Mouse (Mus musculus) E14TG2a.4 (cell line): Measurements from ENCODE around the gene Phf24.
"Not testable (repeated sequence)": the region's sequence is repeated elsewhere in the genome, so short reads cannot be mapped to it uniquely, and the experiment has no call there.

Experiments
- CTCF ChIP-seq: conservative IDR thresholded peaks from 2 replicates; pipeline ENCODE4 v1.5.1; 2014; ENCODE audit warnings: low read length
- NANOG ChIP-seq: IDR thresholded peaks from 2 replicates; pipeline ENCODE4 v1.6.1; 2014; ENCODE audit warnings: borderline replicate concordance, low read length, mixed read lengths

DNA sequence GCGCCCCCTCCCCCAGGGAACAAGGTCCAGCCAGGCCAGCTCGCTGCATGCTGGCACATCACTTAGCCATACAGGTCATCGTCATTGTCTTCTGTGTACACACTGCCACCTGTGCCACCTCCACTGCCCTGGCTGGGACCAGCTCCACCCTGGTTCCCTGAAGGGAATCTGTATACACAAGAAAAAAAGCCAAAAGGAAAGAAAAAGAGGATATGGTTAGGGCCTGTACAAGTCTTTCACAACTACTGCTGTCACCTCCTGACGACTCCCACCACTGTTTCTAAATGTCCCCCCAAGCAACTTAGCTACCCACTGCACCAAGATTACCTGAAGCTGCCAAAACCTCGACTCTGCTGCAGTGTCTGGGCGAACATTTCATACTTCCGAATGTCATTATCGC is 64.0 kb downstream of the Phf24 start:
- not testable (repeated sequence) for TF ChIP-seq CTCF, NANOG
